Mouse (Mus musculus) B cell, adult 2 months (primary cell): ENCODE results near the gene AI597479.

Source experiments
- DNase-seq, 2 experiments: peaks; one replicate each; pipeline ENCODE4 v3.0.0; 2022

AI597479 gene

DNA sequence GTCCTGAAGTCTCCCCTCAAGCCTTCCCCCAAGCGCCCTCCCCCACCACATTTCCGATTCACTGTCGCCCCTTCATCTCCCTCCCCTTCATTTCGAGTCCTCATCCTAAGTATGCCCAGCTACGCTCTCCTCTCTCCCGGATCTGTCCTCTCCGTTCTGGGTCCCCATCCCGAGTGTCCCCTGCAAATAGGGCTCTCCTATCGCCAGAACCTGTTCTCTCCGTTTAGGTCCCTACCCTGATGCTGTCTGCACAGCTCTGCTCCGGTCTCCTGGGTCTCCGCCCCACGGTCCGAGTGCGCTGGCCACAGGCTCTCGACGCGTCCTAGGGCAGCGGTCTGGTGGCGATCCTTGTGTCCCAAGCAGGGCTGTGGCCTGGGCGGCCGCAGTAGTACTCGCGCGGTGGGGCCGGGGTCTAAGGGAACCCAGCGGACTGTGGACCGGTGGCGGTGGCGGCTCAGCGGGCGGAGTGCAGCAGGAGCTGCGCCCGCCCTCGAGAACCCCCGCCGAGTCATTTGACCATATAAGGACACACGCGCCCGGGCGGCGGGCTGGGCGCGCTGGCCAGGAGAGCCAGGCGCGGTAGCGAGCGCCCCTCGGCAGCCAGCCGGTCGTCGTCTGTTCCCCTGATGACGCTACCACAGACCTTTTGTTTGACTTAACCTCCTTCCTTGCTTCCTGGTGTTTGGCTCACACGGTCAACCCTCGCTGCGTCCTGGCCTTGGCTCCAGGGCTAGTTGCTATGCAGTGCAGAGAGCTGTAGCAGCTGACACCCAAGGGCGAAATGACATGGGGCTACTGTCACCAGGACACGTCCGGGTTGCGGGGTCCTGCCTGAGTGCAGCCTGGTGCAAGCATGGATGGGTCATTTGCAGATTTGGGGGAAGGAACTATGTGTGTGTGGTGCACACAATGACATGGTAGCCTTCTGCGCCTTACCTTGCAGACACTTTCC, 65.2 kb downstream of the AI597479 start:
- DNase-seq: peak; percentile 43 to 52

- DNase-seq: no peak
Measured at GRCm38 (mm10) chr1:43164582-43164981, 66.1 kb downstream of the AI597479 start.
